Mouse (Mus musculus): ENCODE results near the gene Actr8. TPM values are rescaled to one million over a fixed set of nuclear protein-coding genes. Genes with fewer than 3 reads are reported as not detected.
A peak's percentile ranks its signal among the peaks of the same experiment; 100 is the strongest.

The Actr8 gene
- polyA plus RNA-seq, 1 experiment from 2014 or later = 67.5 TPM

DNA sequence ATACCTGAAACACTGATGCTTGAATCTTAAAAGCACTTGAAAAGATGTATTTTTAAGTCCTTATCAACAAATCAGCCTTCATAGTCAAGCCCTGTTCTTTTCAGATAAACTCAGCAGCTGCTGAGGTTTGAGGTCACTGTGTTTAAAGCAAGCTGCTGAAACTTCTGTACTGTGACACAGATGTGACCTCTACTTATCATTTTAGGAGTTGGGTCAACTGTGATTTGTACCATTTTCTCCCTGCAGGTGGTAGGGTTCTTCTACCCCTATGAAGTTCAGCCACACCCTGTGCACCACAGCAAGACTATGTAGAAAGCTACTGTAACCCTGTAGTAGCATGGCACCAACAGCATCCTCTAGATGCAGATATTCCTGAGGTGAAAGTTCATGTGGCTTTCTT, 19.2 kb downstream of the Actr8 start:
- H3K4me3 ChIP-seq = no peak overlapping the region
- no peaks in the 10 kb centered on the region for H3K9me3 ChIP-seq
- no peak overlapping the region for H3K9ac ChIP-seq
- H3K27ac ChIP-seq = no peak overlapping the region
- no peak overlapping the region for H3K4me2 ChIP-seq
- ATAC-seq (ENCODE audit: insufficient number of reproducible peaks, insufficient read depth, low FRiP score, low TSS enrichment, low read depth) = no peak
- peaks cover 48% of the 10 kb centered on the region for H3K36me3 ChIP-seq
- no peaks in the 10 kb centered on the region for H3K27me3 ChIP-seq
- H3K4me1 ChIP-seq = 0 out of 2 replicates have a peak, but pooled peaks cover 2% of the 10 kb centered on the region

DNA sequence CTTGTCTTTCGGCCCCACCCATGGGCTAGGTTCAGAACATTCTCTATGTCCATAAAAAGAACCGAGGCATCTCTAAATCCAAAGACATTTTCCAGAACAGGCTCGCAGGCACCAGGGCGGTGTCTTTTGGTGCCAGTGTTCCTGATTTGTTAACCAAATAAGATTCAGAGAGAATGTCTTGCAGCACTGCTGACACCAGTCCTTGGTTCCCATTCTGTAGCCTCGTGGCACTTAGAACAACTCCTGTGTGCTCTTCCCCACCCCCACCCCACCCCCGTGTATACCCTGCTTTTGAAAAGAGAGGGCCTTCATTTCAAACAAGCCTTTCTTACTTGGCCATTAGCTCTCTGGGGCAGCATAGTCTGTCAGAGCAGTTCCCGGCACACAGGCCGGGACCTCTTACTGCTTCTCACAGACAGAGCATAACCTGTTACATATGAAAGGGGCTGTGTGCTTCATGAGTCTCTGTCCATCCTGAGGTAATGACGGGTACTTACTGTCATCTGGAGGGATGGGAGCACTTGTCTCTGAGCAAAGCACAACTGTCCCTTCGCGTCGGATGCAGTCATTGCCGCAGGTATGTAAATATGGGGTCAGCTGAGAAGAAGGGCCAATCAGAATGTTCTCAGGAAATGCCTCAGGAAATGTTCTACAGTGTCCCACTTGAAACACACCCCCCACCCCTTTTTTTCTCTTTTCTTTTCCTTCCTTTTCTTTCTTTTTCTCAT, 20.8 kb downstream of the Actr8 start:
- 82% methylated on average over 13 of the region's 13 CpGs for WGBS
- Histone ChIP-seq H3K27me3 (no peaks in the 10 kb centered on the region), H3K4me1 (0 out of 2 replicates have a peak, but pooled peaks cover 2% of the 10 kb centered on the region), H3K4me2 (no peak overlapping the region), H3K36me3 (peaks cover 32% of the 10 kb centered on the region), H3K9ac (no peak overlapping the region), H3K27ac (no peak overlapping the region), H3K9me3 (no peaks in the 10 kb centered on the region), H3K4me3 (no peak overlapping the region)
- ATAC-seq (ENCODE audit: insufficient number of reproducible peaks, insufficient read depth, low FRiP score, low TSS enrichment, low read depth) = no peak

- no peak overlapping the region for H3K4me2 ChIP-seq
- no peaks in the 10 kb centered on the region for H3K9me3 ChIP-seq
- peaks cover 27% of the 10 kb centered on the region for H3K36me3 ChIP-seq
- no peaks in the 10 kb centered on the region for H3K27me3 ChIP-seq
- H3K27ac ChIP-seq = no peak overlapping the region
- no peak overlapping the region for H3K9ac ChIP-seq
- no peak for ATAC-seq (ENCODE audit: insufficient number of reproducible peaks, insufficient read depth, low FRiP score, low TSS enrichment, low read depth)
- WGBS = 89% methylated on average over 3 of the region's 3 CpGs
- 0 out of 2 replicates have a peak, but pooled peaks cover 2% of the 10 kb centered on the region for H3K4me1 ChIP-seq
- H3K4me3 ChIP-seq = no peak overlapping the region
Measured at GRCm38 (mm10) chr14:29999475-29999811, 21.3 kb downstream of the Actr8 start.

DNA sequence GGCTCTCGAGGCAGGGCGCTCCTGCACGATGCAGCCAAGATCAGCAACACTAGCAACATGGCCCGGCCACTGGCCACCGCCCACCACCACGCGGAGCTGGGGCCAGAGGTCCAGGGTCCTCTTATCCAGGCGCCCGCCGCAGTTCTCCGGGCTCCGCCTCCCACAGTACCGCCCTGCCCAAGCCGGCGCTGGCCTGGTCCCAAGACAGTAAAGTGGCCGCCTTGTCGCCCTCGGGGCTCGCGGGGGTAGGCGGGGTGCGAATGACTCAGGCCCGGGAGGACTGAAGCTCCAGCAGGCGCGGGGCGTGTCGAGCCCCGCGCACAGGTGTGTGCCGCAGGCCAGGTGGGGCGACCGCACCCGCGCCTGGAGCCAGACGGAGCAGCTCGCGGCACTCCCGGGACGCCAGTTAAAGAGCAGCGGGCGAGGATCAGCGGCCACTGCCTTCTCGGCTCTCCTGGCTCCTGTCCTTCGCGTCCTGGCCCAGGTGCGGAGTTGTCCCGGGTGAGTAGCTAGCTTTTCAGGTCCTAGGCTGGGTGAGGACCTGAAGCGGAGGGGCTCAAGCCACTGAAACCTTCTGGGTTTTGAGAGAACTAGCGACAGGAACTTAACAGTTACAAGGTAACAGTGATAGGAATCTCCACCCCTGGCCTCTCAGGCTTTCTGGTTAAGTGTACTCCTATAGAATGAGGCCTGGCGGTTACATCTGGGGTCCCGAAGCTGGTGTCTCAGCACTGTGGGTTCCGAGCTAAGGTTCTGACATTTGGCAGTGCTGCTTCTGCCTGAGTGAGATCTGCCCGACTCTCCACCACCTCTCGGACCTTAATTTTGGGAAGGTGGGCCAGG, 30.8 kb downstream of the Actr8 start, which contains the start of the genes Il17rb and Chdh:
Gene Il17rb, minus strand, starts transcription at position 164 of the 843 bp plus-strand sequence.
Gene Chdh, plus strand, starts transcription at position 291 of the 843 bp plus-strand sequence.
- Histone ChIP-seq H3K36me3 (no peaks in the 10 kb centered on the region), H3K27ac (peak within 1 kb of the TSS; percentile 39; the same call in 1 of the 2 replicates)
- ATAC-seq (ENCODE audit: insufficient number of reproducible peaks, insufficient read depth, low FRiP score, low TSS enrichment, low read depth) = no peak

DNA sequence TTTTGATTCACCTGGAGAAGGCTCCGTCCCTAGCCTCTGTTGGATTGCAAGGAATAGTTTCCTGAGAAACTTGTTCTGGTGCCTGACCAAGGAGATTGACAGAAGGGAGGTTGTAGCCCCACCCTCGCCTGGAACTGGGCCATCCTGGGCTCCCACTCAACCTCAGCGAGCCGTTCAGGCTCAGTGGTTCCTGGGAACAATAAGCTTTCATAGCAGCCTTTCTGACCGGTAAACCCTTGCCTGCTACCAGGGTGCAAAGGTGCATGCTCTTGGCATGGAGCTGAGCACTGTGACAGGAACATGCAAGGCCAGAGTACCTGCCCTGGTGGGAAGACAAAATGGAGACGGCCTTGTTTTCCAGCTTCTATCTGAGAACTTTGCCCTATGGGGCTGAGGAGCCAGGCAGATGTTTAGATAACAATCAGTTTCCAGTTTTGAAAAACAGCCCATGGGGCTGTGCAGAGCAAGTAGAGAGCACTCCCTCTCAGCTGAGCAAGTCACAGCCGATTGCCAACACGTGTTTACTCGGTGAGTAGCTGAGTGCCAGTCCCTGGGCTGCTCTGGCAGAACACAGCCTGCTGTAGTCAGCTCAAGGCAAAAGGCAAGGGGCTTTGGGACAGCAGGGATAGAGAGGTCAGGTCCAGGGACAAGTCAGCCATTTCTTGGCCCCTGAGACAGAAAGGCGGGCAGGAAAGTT, 31.9 kb downstream of the Actr8 start:
- H3K9me3 ChIP-seq = no peaks in the 10 kb centered on the region
- no peak overlapping the region for H3K9ac ChIP-seq
- no peaks in the 10 kb centered on the region for H3K36me3 ChIP-seq
- H3K4me3 ChIP-seq = no peak overlapping the region
- peak overlapping the region; percentile 39; the same call in 1 of the 2 replicates for H3K27ac ChIP-seq
- 61% methylated on average over 10 of the region's 10 CpGs for WGBS
- H3K27me3 ChIP-seq = peaks cover 37% of the 10 kb centered on the region
- H3K4me1 ChIP-seq = peaks cover 28% of the 10 kb centered on the region; the same call in 1 of the 2 replicates
- 0 out of 2 replicates have a peak, but pooled peaks have one; percentile 26 for ATAC-seq (ENCODE audit: insufficient number of reproducible peaks, insufficient read depth, low FRiP score, low TSS enrichment, low read depth)
- H3K4me2 ChIP-seq = peak overlapping the region; percentile 94; the same call in 1 of the 2 replicates

More for the DNA sequence above, 30.8 kb downstream of the Actr8 start, which contains the start of the genes Il17rb and Chdh:
- 8% methylated on average over 54 of the region's 54 CpGs for WGBS
- peaks cover 37% of the 10 kb centered on the region for H3K27me3 ChIP-seq
- peak within 1 kb of the TSS; percentile 48 for H3K4me3 ChIP-seq
- H3K4me1 ChIP-seq = peaks cover 25% of the 10 kb centered on the region; the same call in 1 of the 2 replicates
- H3K9me3 ChIP-seq = no peaks in the 10 kb centered on the region
- peak within 1 kb of the TSS; percentile 94 for H3K4me2 ChIP-seq
- H3K9ac ChIP-seq = peak within 1 kb of the TSS; percentile 60

DNA sequence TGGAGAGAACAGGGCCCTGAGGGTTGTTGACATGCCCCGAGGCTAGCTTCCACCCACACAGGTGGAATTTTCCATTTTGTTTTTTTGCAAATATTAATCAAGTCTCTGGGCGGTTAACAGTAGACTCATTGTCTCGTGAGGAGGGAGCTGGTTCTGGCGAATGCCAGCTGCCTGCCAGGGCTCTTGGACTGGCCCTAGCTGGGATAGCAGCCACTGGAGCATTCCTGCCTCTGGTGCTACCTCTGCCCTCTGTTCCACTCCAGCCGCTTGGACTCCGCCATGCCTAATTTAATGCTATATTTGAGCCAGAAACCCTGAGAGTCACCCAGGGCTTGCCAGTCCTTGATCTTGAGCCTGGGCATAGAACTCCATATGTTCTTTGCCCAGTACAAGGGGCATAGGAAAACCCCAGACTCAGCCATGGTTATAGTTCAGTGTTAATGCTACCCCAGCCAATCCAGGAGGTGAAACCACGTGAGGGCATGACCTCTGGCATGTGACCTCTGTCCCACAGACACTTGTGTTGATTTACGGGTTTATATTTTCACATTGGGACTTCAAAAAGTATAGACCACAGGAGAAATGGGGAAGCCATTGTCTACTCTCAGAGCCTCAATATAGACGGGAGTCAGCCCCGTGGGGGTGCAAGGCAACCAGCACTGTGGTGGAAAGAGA, 33.9 kb downstream of the Actr8 start:
- H3K27ac ChIP-seq = no peak overlapping the region; the same call in 1 of the 2 replicates
- H3K4me3 ChIP-seq = no peak overlapping the region
- H3K27me3 ChIP-seq = peaks cover 35% of the 10 kb centered on the region
- WGBS = 71% methylated on average over 10 of the region's 10 CpGs
- no peaks in the 10 kb centered on the region for H3K9me3 ChIP-seq
- H3K4me2 ChIP-seq = no peak overlapping the region
- no peak for ATAC-seq (ENCODE audit: insufficient number of reproducible peaks, insufficient read depth, low FRiP score, low TSS enrichment, low read depth)
- H3K36me3 ChIP-seq = no peaks in the 10 kb centered on the region
- peaks cover 28% of the 10 kb centered on the region; the same call in 1 of the 2 replicates for H3K4me1 ChIP-seq
- H3K9ac ChIP-seq = no peak overlapping the region

DNA sequence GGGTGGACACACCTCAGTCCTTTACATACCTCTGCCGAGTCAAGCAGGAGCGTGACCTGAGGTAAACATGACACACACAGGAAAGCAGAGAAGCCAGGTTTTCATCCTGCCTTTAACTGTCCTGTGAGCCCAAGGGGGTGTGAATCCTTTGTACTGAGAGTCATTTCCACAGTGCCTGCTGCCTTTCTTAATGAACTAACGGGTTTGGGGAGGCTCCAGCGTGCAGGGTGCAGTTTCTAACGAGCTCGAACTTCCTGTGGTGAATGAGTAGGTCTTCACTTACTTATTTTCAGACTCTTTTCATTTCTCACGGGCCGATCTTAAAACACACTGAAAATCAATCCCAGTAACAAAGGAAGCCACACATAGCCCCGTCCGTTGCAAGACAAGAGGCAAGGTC, 36.4 kb downstream of the Actr8 start:
- Histone ChIP-seq H3K9me3 (no peaks in the 10 kb centered on the region), H3K4me1 (peaks cover 16% of the 10 kb centered on the region; the same call in 1 of the 2 replicates), H3K4me2 (no peak overlapping the region), H3K4me3 (no peak overlapping the region), H3K36me3 (no peaks in the 10 kb centered on the region), H3K27ac (no peak overlapping the region), H3K27me3 (peaks cover 13% of the 10 kb centered on the region), H3K9ac (no peak overlapping the region)
- WGBS = 51% methylated on average over 10 of the region's 10 CpGs
- ATAC-seq (ENCODE audit: insufficient number of reproducible peaks, insufficient read depth, low FRiP score, low TSS enrichment, low read depth) = no peak

DNA sequence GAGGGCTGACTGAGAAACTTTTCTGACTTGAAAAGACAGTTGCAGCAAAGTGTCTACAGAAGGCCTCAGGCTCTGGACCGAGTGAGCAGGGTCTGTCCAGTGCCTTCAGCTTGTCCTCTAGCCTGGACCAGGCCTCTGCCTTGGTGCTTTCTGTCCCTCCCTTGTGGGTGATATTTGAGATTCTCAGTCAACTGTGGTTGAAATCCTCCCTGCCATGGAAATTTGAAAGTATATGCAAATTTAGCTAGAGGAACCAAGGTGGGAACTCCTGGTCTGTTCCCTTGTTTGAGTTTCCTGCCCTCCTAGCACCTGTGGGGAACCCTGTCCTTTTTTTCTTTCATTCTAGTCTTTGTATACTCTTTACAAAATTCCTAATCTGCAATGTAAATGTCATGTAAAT, 36.9 kb downstream of the Actr8 start:
- H3K4me2 ChIP-seq = no peak overlapping the region
- H3K27me3 ChIP-seq = peaks cover 8% of the 10 kb centered on the region; the same call in 1 of the 2 replicates
- no peak overlapping the region for H3K27ac ChIP-seq
- no peaks in the 10 kb centered on the region for H3K36me3 ChIP-seq
- H3K9ac ChIP-seq = no peak overlapping the region
- H3K9me3 ChIP-seq = no peaks in the 10 kb centered on the region
- WGBS = 44% methylated on average over 1 of the region's 1 CpGs
- ATAC-seq (ENCODE audit: insufficient number of reproducible peaks, insufficient read depth, low FRiP score, low TSS enrichment, low read depth) = no peak
- H3K4me3 ChIP-seq = no peak overlapping the region
- peaks cover 13% of the 10 kb centered on the region for H3K4me1 ChIP-seq

- Histone ChIP-seq H3K4me1 (peaks cover 13% of the 10 kb centered on the region), H3K4me2 (no peak overlapping the region), H3K27me3 (no peaks in the 10 kb centered on the region), H3K9ac (no peak overlapping the region), H3K9me3 (no peaks in the 10 kb centered on the region), H3K27ac (no peak overlapping the region), H3K4me3 (no peak overlapping the region), H3K36me3 (no peaks in the 10 kb centered on the region)
- no peak for ATAC-seq (ENCODE audit: insufficient number of reproducible peaks, insufficient read depth, low FRiP score, low TSS enrichment, low read depth)
- WGBS = 85% methylated on average over 5 of the region's 5 CpGs
Measured at GRCm38 (mm10) chr14:30016666-30017065, 38.5 kb downstream of the Actr8 start.

GRCm38 (mm10) chr14:30017794-30018462, 39.8 kb downstream of the Actr8 start:
- H3K9me3 ChIP-seq = no peaks in the 10 kb centered on the region
- no peak overlapping the region for H3K27ac ChIP-seq
- H3K4me2 ChIP-seq = no peak overlapping the region
- no peaks in the 10 kb centered on the region for H3K36me3 ChIP-seq
- H3K4me1 ChIP-seq = peaks cover 13% of the 10 kb centered on the region
- WGBS = 87% methylated on average over 8 of the region's 8 CpGs
- ATAC-seq (ENCODE audit: insufficient number of reproducible peaks, insufficient read depth, low FRiP score, low TSS enrichment, low read depth) = no peak
- H3K27me3 ChIP-seq = no peaks in the 10 kb centered on the region
- H3K9ac ChIP-seq = no peak overlapping the region
- H3K4me3 ChIP-seq = no peak overlapping the region
